Mouse (Mus musculus): ENCODE measurements around the gene Neurog3. TPM values are rescaled to one million over a fixed set of nuclear protein-coding genes. Genes with fewer than 3 reads are reported as not detected.

Gene Neurog3
- polyA plus RNA-seq, 1 experiment from 2014 or later: 0.24 TPM

GRCm38 (mm10) chr10:62147466-62148248 is 14.8 kb downstream of the Neurog3 start:
- peaks cover 54% of the 10 kb centered on the region for H3K27me3 ChIP-seq (ENCODE audit: poor library complexity, severe bottlenecking)
- H3K4me1 ChIP-seq: peaks cover 25% of the 10 kb centered on the region
- no peak overlapping the region for H3K27ac ChIP-seq
- WGBS: 55% methylated on average over 12 of the region's 12 CpGs
- no peaks in the 10 kb centered on the region for H3K9me3 ChIP-seq
- no peak for DNase-seq (ENCODE audit: extremely low spot score, low spot score)
- H3K36me3 ChIP-seq (replicated peaks): no peaks in the 10 kb centered on the region
- H3K4me3 ChIP-seq: no peak overlapping the region

- 15% methylated on average over 7 of the region's 7 CpGs for WGBS
- Histone ChIP-seq H3K36me3 (replicated peaks) (no peaks in the 10 kb centered on the region), H3K4me1 (peaks cover 25% of the 10 kb centered on the region), H3K9me3 (no peaks in the 10 kb centered on the region), H3K27ac (no peak overlapping the region), H3K4me3 (no peak overlapping the region), H3K27me3 (ENCODE audit: poor library complexity, severe bottlenecking) (peaks cover 43% of the 10 kb centered on the region)
- DNase-seq (ENCODE audit: extremely low spot score, low spot score): no peak
Measured at GRCm38 (mm10) chr10:62149929-62150328, 17.0 kb downstream of the Neurog3 start.

- H3K4me1 ChIP-seq: peaks cover 12% of the 10 kb centered on the region
- WGBS: 60% methylated on average over 10 of the region's 10 CpGs
- H3K4me3 ChIP-seq: no peak overlapping the region
- no peaks in the 10 kb centered on the region; the same call in 1 of the 2 replicates for H3K27me3 ChIP-seq (ENCODE audit: poor library complexity, severe bottlenecking)
- 0 out of 2 replicates have a peak overlapping the region, but pooled peaks have one; percentile 44 for H3K27ac ChIP-seq
- H3K9me3 ChIP-seq: no peaks in the 10 kb centered on the region
- no peaks in the 10 kb centered on the region for H3K36me3 ChIP-seq (replicated peaks)
- DNase-seq (ENCODE audit: extremely low spot score, low spot score): no peak
Measured at GRCm38 (mm10) chr10:62162410-62162809, 29.5 kb downstream of the Neurog3 start.

- Histone ChIP-seq H3K4me1 (peaks cover 35% of the 10 kb centered on the region), H3K36me3 (replicated peaks) (no peaks in the 10 kb centered on the region), H3K27me3 (ENCODE audit: poor library complexity, severe bottlenecking) (peaks cover 76% of the 10 kb centered on the region), H3K4me3 (no peak overlapping the region), H3K27ac (peak overlapping the region; percentile 9), H3K9me3 (peaks cover under 1% of the 10 kb centered on the region; the same call in 1 of the 2 replicates)
- DNase-seq (ENCODE audit: extremely low spot score, low spot score): peak; percentile 36
- WGBS: 2% methylated on average over 9 of the region's 9 CpGs
Measured at GRCm38 (mm10) chr10:62172841-62173553, 40.1 kb downstream of the Neurog3 start.

GRCm38 (mm10) chr10:62173941-62174448 is 41.1 kb downstream of the Neurog3 start:
- Histone ChIP-seq H3K27me3 (ENCODE audit: poor library complexity, severe bottlenecking) (peaks cover 82% of the 10 kb centered on the region), H3K27ac (peak overlapping the region; percentile 62), H3K4me3 (no peak overlapping the region), H3K36me3 (replicated peaks) (no peaks in the 10 kb centered on the region), H3K4me1 (peaks cover 35% of the 10 kb centered on the region), H3K9me3 (peaks cover 6% of the 10 kb centered on the region; the same call in 1 of the 2 replicates)
- DNase-seq (ENCODE audit: extremely low spot score, low spot score): no peak
- 17% methylated on average over 9 of the region's 9 CpGs for WGBS

- H3K4me1 ChIP-seq: peaks cover 35% of the 10 kb centered on the region
Measured at GRCm38 (mm10) chr10:62174533-62175313, 41.8 kb downstream of the Neurog3 start.

GRCm38 (mm10) chr10:62179944-62180343 is 47.1 kb downstream of the Neurog3 start:
- H3K27me3 ChIP-seq (ENCODE audit: poor library complexity, severe bottlenecking): peaks cover 69% of the 10 kb centered on the region
- no peak for DNase-seq (ENCODE audit: extremely low spot score, low spot score)
- no peak overlapping the region for H3K4me3 ChIP-seq
- no peaks in the 10 kb centered on the region for H3K36me3 ChIP-seq (replicated peaks)
- peaks cover 12% of the 10 kb centered on the region for H3K4me1 ChIP-seq
- peaks cover 6% of the 10 kb centered on the region; the same call in 1 of the 2 replicates for H3K9me3 ChIP-seq
- no peak overlapping the region for H3K27ac ChIP-seq
- 90% methylated on average over 3 of the region's 3 CpGs for WGBS

More at GRCm38 (mm10) chr10:62174533-62175313, 41.8 kb downstream of the Neurog3 start:
- Histone ChIP-seq H3K36me3 (replicated peaks) (no peaks in the 10 kb centered on the region), H3K4me3 (no peak overlapping the region; the same call in 1 of the 2 replicates), H3K9me3 (peaks cover 6% of the 10 kb centered on the region; the same call in 1 of the 2 replicates), H3K27me3 (ENCODE audit: poor library complexity, severe bottlenecking) (peaks cover 83% of the 10 kb centered on the region), H3K27ac (peak overlapping the region; percentile 62)
- WGBS: 24% methylated on average over 15 of the region's 15 CpGs
- DNase-seq (ENCODE audit: extremely low spot score, low spot score): peak; percentile 53

- Histone ChIP-seq H3K4me3 (no peak overlapping the region), H3K27ac (no peak overlapping the region), H3K4me1 (peaks cover 6% of the 10 kb centered on the region), H3K9me3 (peaks cover 6% of the 10 kb centered on the region; the same call in 1 of the 2 replicates), H3K36me3 (replicated peaks) (no peaks in the 10 kb centered on the region), H3K27me3 (ENCODE audit: poor library complexity, severe bottlenecking) (peaks cover 51% of the 10 kb centered on the region)
- DNase-seq (ENCODE audit: extremely low spot score, low spot score): no peak
- WGBS: 48% methylated on average over 3 of the region's 3 CpGs
Measured at GRCm38 (mm10) chr10:62181701-62182100, 48.8 kb downstream of the Neurog3 start.

- Histone ChIP-seq H3K4me1 (peaks cover 6% of the 10 kb centered on the region), H3K36me3 (replicated peaks) (no peaks in the 10 kb centered on the region), H3K27me3 (ENCODE audit: poor library complexity, severe bottlenecking) (peaks cover 43% of the 10 kb centered on the region), H3K4me3 (no peak overlapping the region), H3K27ac (no peak overlapping the region), H3K9me3 (peaks cover 6% of the 10 kb centered on the region; the same call in 1 of the 2 replicates)
- WGBS: 72% methylated on average over 6 of the region's 6 CpGs
- no peak for DNase-seq (ENCODE audit: extremely low spot score, low spot score)
Measured at GRCm38 (mm10) chr10:62182471-62183014, 49.7 kb downstream of the Neurog3 start.

- WGBS: 3% methylated on average over 10 of the region's 10 CpGs
- peak; percentile 93 for DNase-seq (ENCODE audit: extremely low spot score, low spot score)
- peaks cover 38% of the 10 kb centered on the region; the same call in 1 of the 2 replicates for H3K27me3 ChIP-seq (ENCODE audit: poor library complexity, severe bottlenecking)
- H3K36me3 ChIP-seq (replicated peaks): no peaks in the 10 kb centered on the region
- no peak overlapping the region for H3K27ac ChIP-seq
- peaks cover 4% of the 10 kb centered on the region; the same call in 1 of the 2 replicates for H3K9me3 ChIP-seq
- no peak overlapping the region for H3K4me3 ChIP-seq
- peaks cover 6% of the 10 kb centered on the region for H3K4me1 ChIP-seq
Measured at GRCm38 (mm10) chr10:62183053-62183452, 50.2 kb downstream of the Neurog3 start.
